Mouse (Mus musculus): ENCODE measurements around the gene Nat8f7.
A peak's percentile ranks its signal among the peaks of the same experiment; 100 is the strongest.
"Not testable (repeated sequence)": the region's sequence is repeated elsewhere in the genome, so short reads cannot be mapped to it uniquely, and the experiment has no call there.

Nat8f7 gene

GRCm38 (mm10) chr6:85713105-85713504 is at the start of gene Nat8f7:
Gene Nat8f7, minus strand, starts transcription at chr6:85713205.
- DNase-seq (ENCODE audit: low spot score), result not testable (repeated sequence)

- DNase-seq (ENCODE audit: low spot score), result not testable (repeated sequence)
Measured at GRCm38 (mm10) chr6:85762678-85763077, 49.7 kb upstream of the Nat8f7 start.

GRCm38 (mm10) chr6:85755705-85756249 is 42.8 kb upstream of the Nat8f7 start:
- DNase-seq (ENCODE audit: low spot score), result not testable (repeated sequence)

- DNase-seq (ENCODE audit: low spot score), result not testable (repeated sequence)
Measured at GRCm38 (mm10) chr6:85709607-85710006, 3.4 kb downstream of the Nat8f7 start.

GRCm38 (mm10) chr6:85709206-85709605 is 3.8 kb downstream of the Nat8f7 start:
- not testable (repeated sequence) for DNase-seq (ENCODE audit: low spot score)

- DNase-seq (ENCODE audit: low spot score), result peak; percentile 4
Measured at GRCm38 (mm10) chr6:85701943-85702342, 11.1 kb downstream of the Nat8f7 start.

Data from yolk sac, embryonic 10.5 days (tissue).